Mouse (Mus musculus): ENCODE results near the gene Camk1g.

DNA sequence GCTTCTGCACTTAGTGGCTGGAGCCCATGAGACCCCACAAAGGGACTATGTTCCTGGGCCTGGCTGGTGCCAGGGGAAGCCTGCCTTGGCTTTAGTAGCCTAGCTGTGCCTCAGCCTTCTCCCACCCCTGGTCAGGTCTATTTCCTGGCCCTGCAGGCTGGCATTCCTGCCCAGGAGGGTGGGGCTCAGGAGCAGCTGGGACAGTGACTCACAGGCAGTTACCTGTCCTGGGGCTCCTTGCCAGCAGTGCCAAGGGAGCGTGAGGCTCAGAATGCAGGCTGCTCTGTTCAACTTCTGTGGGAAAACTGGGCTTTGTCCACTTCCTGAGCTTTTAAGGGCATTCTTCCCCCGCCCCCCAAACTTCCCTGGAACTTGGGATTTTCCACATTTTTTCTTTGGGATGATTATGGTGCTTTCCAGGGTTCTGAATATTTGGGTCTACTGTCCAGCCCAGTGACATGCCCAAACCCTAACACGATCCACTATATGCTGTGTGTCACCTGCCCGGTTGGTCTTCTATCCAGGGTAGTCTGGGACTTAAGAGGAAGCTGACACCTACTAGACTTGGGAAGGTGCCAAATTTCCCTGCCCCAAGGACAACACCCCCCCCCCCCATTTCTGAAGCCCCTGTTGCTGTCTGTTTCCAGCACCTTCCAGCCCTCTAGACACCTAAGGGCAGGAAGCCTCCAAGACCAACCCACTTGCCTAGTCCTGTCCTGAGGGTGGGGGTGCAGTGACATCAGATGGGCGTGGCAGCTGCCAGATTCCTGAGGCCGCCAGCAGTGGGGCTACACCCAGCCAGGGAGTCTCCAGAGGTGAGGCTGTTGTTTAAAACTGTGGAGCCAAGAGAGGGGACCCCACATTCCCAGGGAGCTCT is 68.6 kb downstream of the Camk1g start:
- TF ChIP-seq CTCF (IDR thresholded peaks at IDR 0.05) (no peak), EP300 (IDR thresholded peaks at IDR 0.05; ENCODE audit: insufficient read depth, low read depth, low read length) (no peak)

Data from heart, adult 2 months (tissue).